Mouse (Mus musculus) intestine, postnatal 0 days (tissue): ENCODE results near the gene Cxcl12. TPM values are rescaled to one million over a fixed set of nuclear protein-coding genes. Genes with fewer than 3 reads are reported as not detected.

ENCODE experiments used
- ATAC-seq: fragments of 200-750 bp; cut with Nextera tagmentation; 2 replicates; pipeline ENCODE4 v1.8.0; 2017; ENCODE audit warnings: mild to moderate bottlenecking, moderate TSS enrichment, moderate library complexity
- H3K27ac ChIP-seq: fragments of 300-500 bp; sonication (generic); 2 replicates; pipeline ENCODE4 v1.5.1; 2014; ENCODE audit warnings: mild to moderate bottlenecking, low read depth, low read length, moderate library complexity
- H3K27me3 ChIP-seq: fragments of 300-500 bp; sonication (generic); replicated peaks from 2 replicates; pipeline ENCODE4 v1.6.1; 2014; ENCODE audit warnings: low read length, mixed read lengths; ENCODE audit not compliant: control insufficient read depth, insufficient read depth
- H3K36me3 ChIP-seq: fragments of 300-500 bp; sonication (generic); 2 replicates; pipeline ENCODE4 v1.6.1; 2014; ENCODE audit warnings: mild to moderate bottlenecking, moderate library complexity; ENCODE audit not compliant: control insufficient read depth, insufficient read depth
- H3K4me1 ChIP-seq: fragments of 300-500 bp; sonication (generic); replicated peaks from 2 replicates; pipeline ENCODE4 v1.6.1; 2014; ENCODE audit warnings: antibody characterized with exemption, low read length, mixed read lengths; ENCODE audit not compliant: control insufficient read depth, insufficient read depth
- H3K4me2 ChIP-seq: fragments of 300-500 bp; sonication (generic); replicated peaks from 2 replicates; pipeline ENCODE4 v1.6.1; 2014; ENCODE audit warnings: low read depth, mild to moderate bottlenecking, moderate library complexity
- H3K4me3 ChIP-seq: fragments of 300-500 bp; sonication (generic); 2 replicates; pipeline ENCODE4 v1.5.1; 2014; ENCODE audit warnings: low read depth, low read length
- H3K9ac ChIP-seq: fragments of 300-500 bp; sonication (generic); 2 replicates; pipeline ENCODE4 v1.6.1; 2014; ENCODE audit warnings: mild to moderate bottlenecking, low read depth, low read length
- H3K9me3 ChIP-seq: fragments of 300-500 bp; sonication (generic); 2 replicates; pipeline ENCODE4 v1.6.1; 2016; ENCODE audit warnings: mixed run types; ENCODE audit not compliant: control insufficient read depth
- CTCF ChIP-seq: sonication (generic); IDR thresholded peaks from 2 replicates; pipeline ENCODE4 v1.5.1; 2016; ENCODE audit warnings: low read depth, mild to moderate bottlenecking, control low read depth, antibody characterized with exemption, moderate library complexity
- WGBS: fragments of 180-500 bp; shearing (Covaris S2); extraction: QIAGEN DNeasy Blood & Tissue Kit; methylation state at CpG from one replicate; pipeline ENCODE4 v1.1.7; 2014; 5-methylcytosine and 5-hydroxymethylcytosine counted together
- polyA plus RNA-seq: library from polyadenylated mRNA; unstranded; fragments of >200 nt; fragmentation: Nextera tagmentation; extraction: Ambion mirVana; gene quantifications from 2 replicates; pipeline ENCODE4 v1.2.1, GENCODE M21; 2015

Cxcl12 gene
- polyA plus RNA-seq, result 57.5 and 58.0 TPM in 2 replicates

DNA sequence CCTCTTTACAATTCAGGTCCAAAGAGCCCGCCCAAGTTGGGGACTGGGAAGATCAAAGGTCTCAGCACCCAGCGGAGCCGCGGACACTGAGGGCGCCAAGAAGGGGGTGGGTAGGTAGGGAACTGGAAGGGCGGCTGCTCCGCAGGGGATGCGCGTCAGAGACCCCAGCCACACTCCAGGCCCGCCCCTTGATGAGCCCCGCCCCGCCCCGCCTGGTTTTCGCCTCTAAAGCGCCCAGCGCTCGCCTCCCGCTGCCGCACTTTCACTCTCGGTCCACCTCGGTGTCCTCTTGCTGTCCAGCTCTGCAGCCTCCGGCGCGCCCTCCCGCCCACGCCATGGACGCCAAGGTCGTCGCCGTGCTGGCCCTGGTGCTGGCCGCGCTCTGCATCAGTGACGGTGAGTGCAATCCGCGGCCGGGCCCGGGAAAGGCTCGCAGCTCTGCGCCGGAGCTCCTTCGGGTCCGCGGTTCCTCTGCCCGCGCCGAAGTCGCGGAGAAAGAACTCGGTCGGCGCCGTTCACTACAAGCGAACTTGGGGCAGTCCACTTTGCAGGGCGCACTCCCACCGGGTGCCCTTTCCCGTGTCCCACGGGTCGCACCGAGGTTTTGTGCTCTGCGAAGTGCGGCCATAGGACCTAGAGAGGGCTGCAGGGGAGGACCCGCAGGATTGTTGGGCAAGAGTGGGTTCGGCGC is at the start of gene Cxcl12:
Gene Cxcl12 (plus strand): TSS at position 215 of the 691 bp plus-strand sequence.
- H3K4me3 ChIP-seq, result peak within 1 kb of the TSS; percentile 60
- WGBS, result under 1% methylated on average over 61 of the region's 64 CpGs

DNA sequence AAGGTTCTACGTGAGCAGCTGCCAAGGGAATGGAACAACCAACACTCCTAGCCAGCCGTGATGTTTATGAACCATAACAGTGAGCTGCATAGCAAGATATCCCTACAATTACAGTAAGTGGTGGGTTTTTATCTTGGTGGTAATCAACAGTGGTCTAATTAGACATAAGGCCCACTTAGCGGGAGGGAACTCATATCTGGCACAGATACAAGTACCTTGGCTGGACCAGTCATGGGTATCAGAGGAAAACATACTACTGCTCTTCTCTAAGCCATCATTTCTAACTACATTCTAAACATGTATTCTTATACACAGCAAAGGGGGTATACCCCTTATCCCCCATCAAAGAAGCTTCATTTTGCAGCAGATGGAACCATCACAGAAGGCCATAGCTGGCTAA is 46.3 kb upstream of the Cxcl12 start:
- WGBS, result 94% methylated on average over 3 of the region's 3 CpGs
- H3K4me2 ChIP-seq, result no peak overlapping the region
- H3K9ac ChIP-seq, result no peak overlapping the region
- H3K4me3 ChIP-seq, result no peak overlapping the region
- H3K9me3 ChIP-seq, result no peaks in the 10 kb centered on the region
- H3K36me3 ChIP-seq, result no peaks in the 10 kb centered on the region
- ATAC-seq, result no peak
- no peak for TF ChIP-seq CTCF
- H3K4me1 ChIP-seq, result no peaks in the 10 kb centered on the region
- H3K27me3 ChIP-seq, result no peaks in the 10 kb centered on the region
- H3K27ac ChIP-seq, result no peak overlapping the region

More for the DNA sequence above, at the start of gene Cxcl12:
- peaks cover 39% of the 10 kb centered on the region; the same call in 1 of the 2 replicates for H3K27me3 ChIP-seq
- H3K4me1 ChIP-seq, result 0 out of 2 replicates have a peak, but pooled peaks cover 2% of the 10 kb centered on the region
- H3K9me3 ChIP-seq, result no peaks in the 10 kb centered on the region
- H3K36me3 ChIP-seq, result no peaks in the 10 kb centered on the region
- H3K9ac ChIP-seq, result peak within 1 kb of the TSS; percentile 46
- peak; percentile 29; the same call in 1 of the 2 replicates for ATAC-seq
- 0 out of 2 replicates have a peak within 1 kb of the TSS, but pooled peaks have one; percentile 16 for H3K27ac ChIP-seq
- TF ChIP-seq CTCF, result no peak
- peak within 1 kb of the TSS; percentile 77 for H3K4me2 ChIP-seq

GRCm38 (mm10) chr6:117126356-117126755 is 42.0 kb upstream of the Cxcl12 start:
- Histone ChIP-seq H3K9me3 (no peaks in the 10 kb centered on the region), H3K27me3 (no peaks in the 10 kb centered on the region), H3K9ac (no peak overlapping the region), H3K36me3 (no peaks in the 10 kb centered on the region), H3K27ac (no peak overlapping the region), H3K4me3 (no peak overlapping the region), H3K4me2 (no peak overlapping the region), H3K4me1 (no peaks in the 10 kb centered on the region)
- no peak for TF ChIP-seq CTCF
- 94% methylated on average over 1 of the region's 1 CpGs for WGBS
- no peak for ATAC-seq

GRCm38 (mm10) chr6:117129443-117129842 is 38.9 kb upstream of the Cxcl12 start:
- Histone ChIP-seq H3K4me3 (no peak overlapping the region), H3K9ac (no peak overlapping the region), H3K4me2 (no peak overlapping the region), H3K4me1 (no peaks in the 10 kb centered on the region), H3K36me3 (no peaks in the 10 kb centered on the region), H3K9me3 (no peaks in the 10 kb centered on the region), H3K27ac (no peak overlapping the region), H3K27me3 (no peaks in the 10 kb centered on the region)
- 68% methylated on average over 4 of the region's 4 CpGs for WGBS
- ATAC-seq, result no peak
- TF ChIP-seq CTCF, result no peak

GRCm38 (mm10) chr6:117130680-117131111 is 37.6 kb upstream of the Cxcl12 start:
- no peaks in the 10 kb centered on the region for H3K36me3 ChIP-seq
- no peak overlapping the region for H3K27ac ChIP-seq
- TF ChIP-seq CTCF, result no peak
- no peak overlapping the region for H3K9ac ChIP-seq
- ATAC-seq, result no peak
- WGBS, result 45% methylated on average over 15 of the region's 15 CpGs
- H3K9me3 ChIP-seq, result no peaks in the 10 kb centered on the region
- H3K27me3 ChIP-seq, result no peaks in the 10 kb centered on the region
- H3K4me2 ChIP-seq, result peak overlapping the region; percentile 27
- no peak overlapping the region for H3K4me3 ChIP-seq
- H3K4me1 ChIP-seq, result no peaks in the 10 kb centered on the region

GRCm38 (mm10) chr6:117134526-117134925 is 33.8 kb upstream of the Cxcl12 start:
- no peaks in the 10 kb centered on the region for H3K27me3 ChIP-seq
- ATAC-seq, result no peak
- H3K4me1 ChIP-seq, result no peaks in the 10 kb centered on the region
- no peaks in the 10 kb centered on the region for H3K36me3 ChIP-seq
- no peak for TF ChIP-seq CTCF
- no peak overlapping the region for H3K27ac ChIP-seq
- H3K4me2 ChIP-seq, result no peak overlapping the region
- H3K4me3 ChIP-seq, result no peak overlapping the region
- H3K9me3 ChIP-seq, result no peaks in the 10 kb centered on the region
- no peak overlapping the region for H3K9ac ChIP-seq
- 60% methylated on average over 4 of the region's 4 CpGs for WGBS
